Mouse (Mus musculus): ENCODE results near the gene a. TPM values are rescaled to one million over a fixed set of nuclear protein-coding genes. Genes with fewer than 3 reads are reported as not detected.
"Not testable (repeated sequence)": the region's sequence is repeated elsewhere in the genome, so short reads cannot be mapped to it uniquely, and the experiment has no call there.

Gene a
- polyA plus RNA-seq, 1 experiment from 2014 or later: not detected

GRCm38 (mm10) chr2:155016751-155017150 is 225.5 kb downstream of the a start:
- H3K27me3 ChIP-seq (ENCODE audit: control insufficient read depth, insufficient read depth, low read depth, low read length); H3K4me1 ChIP-seq (ENCODE audit: control insufficient read depth, low read depth, low read length); H3K9me3 ChIP-seq (replicated peaks; ENCODE audit: control insufficient read depth, low read length); H3K4me3 ChIP-seq (ENCODE audit: low read depth, low read length); H3K4me2 ChIP-seq (ENCODE audit: low read depth, low read length); ATAC-seq (ENCODE audit: low read depth); H3K36me3 ChIP-seq (ENCODE audit: control insufficient read depth, insufficient read depth); H3K27ac ChIP-seq (ENCODE audit: low read length); H3K9ac ChIP-seq (ENCODE audit: low read depth, low read length): not testable (repeated sequence)
- 33% methylated on average over 5 of the region's 9 CpGs for WGBS (ENCODE audit: insufficient replicate concordance)

GRCm38 (mm10) chr2:155018251-155018755 is 227.1 kb downstream of the a start, which contains the start of gene Gm14226:
Gene Gm14226, plus strand, starts transcription at chr2:155018266.
- not testable (repeated sequence) for H3K9me3 ChIP-seq (replicated peaks; ENCODE audit: control insufficient read depth, low read length); H3K36me3 ChIP-seq (ENCODE audit: control insufficient read depth, insufficient read depth); H3K4me1 ChIP-seq (ENCODE audit: control insufficient read depth, low read depth, low read length); ATAC-seq (ENCODE audit: low read depth); H3K27me3 ChIP-seq (ENCODE audit: control insufficient read depth, insufficient read depth, low read depth, low read length)
- H3K4me3 ChIP-seq (ENCODE audit: low read depth, low read length): peak within 1 kb of the TSS; percentile 61
- peak within 1 kb of the TSS; percentile 69 for H3K27ac ChIP-seq (ENCODE audit: low read length)
- H3K9ac ChIP-seq (ENCODE audit: low read depth, low read length): peak within 1 kb of the TSS; percentile 61
- peak within 1 kb of the TSS; percentile 90 for H3K4me2 ChIP-seq (ENCODE audit: low read depth, low read length)
- 2% methylated on average over 23 of the region's 26 CpGs for WGBS (ENCODE audit: insufficient replicate concordance)

- peak overlapping the region; percentile 69 for H3K27ac ChIP-seq (ENCODE audit: low read length)
- H3K36me3 ChIP-seq (ENCODE audit: control insufficient read depth, insufficient read depth): no peaks in the 10 kb centered on the region
- peak overlapping the region; percentile 90 for H3K4me2 ChIP-seq (ENCODE audit: low read depth, low read length)
- peak overlapping the region; percentile 61 for H3K4me3 ChIP-seq (ENCODE audit: low read depth, low read length)
- H3K9me3 ChIP-seq (replicated peaks; ENCODE audit: control insufficient read depth, low read length): no peaks in the 10 kb centered on the region
- H3K9ac ChIP-seq (ENCODE audit: low read depth, low read length): peak overlapping the region; percentile 61
- WGBS (ENCODE audit: insufficient replicate concordance): under 1% methylated on average over 38 of the region's 38 CpGs
- peaks cover 5% of the 10 kb centered on the region; the same call in 1 of the 2 replicates for H3K27me3 ChIP-seq (ENCODE audit: control insufficient read depth, insufficient read depth, low read depth, low read length)
- peak; percentile 89 for ATAC-seq (ENCODE audit: low read depth)
- H3K4me1 ChIP-seq (ENCODE audit: control insufficient read depth, low read depth, low read length): no peaks in the 10 kb centered on the region; the same call in none of the 2 replicates
These were observed 227.8 kb downstream of the a start for GRCm38 (mm10) chr2:155018762-155019641.

GRCm38 (mm10) chr2:155019673-155020072 is 228.5 kb downstream of the a start:
- Histone ChIP-seq H3K27me3 (ENCODE audit: control insufficient read depth, insufficient read depth, low read depth, low read length) (peaks cover 5% of the 10 kb centered on the region; the same call in 1 of the 2 replicates), H3K4me2 (ENCODE audit: low read depth, low read length) (peak overlapping the region; percentile 90), H3K4me3 (ENCODE audit: low read depth, low read length) (peak overlapping the region; percentile 61), H3K27ac (ENCODE audit: low read length) (peak overlapping the region; percentile 69), H3K9ac (ENCODE audit: low read depth, low read length) (peak overlapping the region; percentile 61), H3K36me3 (ENCODE audit: control insufficient read depth, insufficient read depth) (no peaks in the 10 kb centered on the region), H3K9me3 (replicated peaks; ENCODE audit: control insufficient read depth, low read length) (no peaks in the 10 kb centered on the region), H3K4me1 (ENCODE audit: control insufficient read depth, low read depth, low read length) (no peaks in the 10 kb centered on the region; the same call in none of the 2 replicates)
- under 1% methylated on average over 22 of the region's 22 CpGs for WGBS (ENCODE audit: insufficient replicate concordance)
- peak; percentile 65 for ATAC-seq (ENCODE audit: low read depth)

- ATAC-seq (ENCODE audit: low read depth); H3K4me2 ChIP-seq (ENCODE audit: low read depth, low read length): not testable (repeated sequence)
- WGBS (ENCODE audit: insufficient replicate concordance): 55% methylated on average over 20 of the region's 20 CpGs
These were observed 229.1 kb downstream of the a start for GRCm38 (mm10) chr2:155020247-155020826.

GRCm38 (mm10) chr2:155030831-155031230 is 239.6 kb downstream of the a start:
- H3K4me3 ChIP-seq (ENCODE audit: low read depth, low read length): no peak overlapping the region
- no peaks in the 10 kb centered on the region for H3K4me1 ChIP-seq (ENCODE audit: control insufficient read depth, low read depth, low read length)
- H3K36me3 ChIP-seq (ENCODE audit: control insufficient read depth, insufficient read depth): no peaks in the 10 kb centered on the region
- H3K27ac ChIP-seq (ENCODE audit: low read length): no peak overlapping the region
- no peak for ATAC-seq (ENCODE audit: low read depth)
- no peaks in the 10 kb centered on the region for H3K9me3 ChIP-seq (replicated peaks; ENCODE audit: control insufficient read depth, low read length)
- H3K27me3 ChIP-seq (ENCODE audit: control insufficient read depth, insufficient read depth, low read depth, low read length): no peaks in the 10 kb centered on the region
- no peak overlapping the region for H3K9ac ChIP-seq (ENCODE audit: low read depth, low read length)
- no peak overlapping the region for H3K4me2 ChIP-seq (ENCODE audit: low read depth, low read length)
- WGBS (ENCODE audit: insufficient replicate concordance): 61% methylated on average over 7 of the region's 7 CpGs

More at GRCm38 (mm10) chr2:155020247-155020826, 229.1 kb downstream of the a start:
- not testable (repeated sequence) for H3K36me3 ChIP-seq (ENCODE audit: control insufficient read depth, insufficient read depth); H3K4me1 ChIP-seq (ENCODE audit: control insufficient read depth, low read depth, low read length); H3K9ac ChIP-seq (ENCODE audit: low read depth, low read length); H3K27me3 ChIP-seq (ENCODE audit: control insufficient read depth, insufficient read depth, low read depth, low read length); H3K9me3 ChIP-seq (replicated peaks; ENCODE audit: control insufficient read depth, low read length); H3K27ac ChIP-seq (ENCODE audit: low read length); H3K4me3 ChIP-seq (ENCODE audit: low read depth, low read length)

GRCm38 (mm10) chr2:155032938-155033710 is 241.9 kb downstream of the a start:
- no peak for ATAC-seq (ENCODE audit: low read depth)
- Histone ChIP-seq H3K27ac (ENCODE audit: low read length) (no peak overlapping the region), H3K4me3 (ENCODE audit: low read depth, low read length) (no peak overlapping the region), H3K36me3 (ENCODE audit: control insufficient read depth, insufficient read depth) (no peaks in the 10 kb centered on the region), H3K4me2 (ENCODE audit: low read depth, low read length) (no peak overlapping the region), H3K9me3 (replicated peaks; ENCODE audit: control insufficient read depth, low read length) (no peaks in the 10 kb centered on the region), H3K4me1 (ENCODE audit: control insufficient read depth, low read depth, low read length) (no peaks in the 10 kb centered on the region), H3K9ac (ENCODE audit: low read depth, low read length) (no peak overlapping the region), H3K27me3 (ENCODE audit: control insufficient read depth, insufficient read depth, low read depth, low read length) (no peaks in the 10 kb centered on the region)
- WGBS (ENCODE audit: insufficient replicate concordance): 36% methylated on average over 19 of the region's 19 CpGs

- Histone ChIP-seq H3K9me3 (replicated peaks; ENCODE audit: control insufficient read depth, low read length) (no peaks in the 10 kb centered on the region), H3K27me3 (ENCODE audit: control insufficient read depth, insufficient read depth, low read depth, low read length) (no peaks in the 10 kb centered on the region), H3K4me1 (ENCODE audit: control insufficient read depth, low read depth, low read length) (no peaks in the 10 kb centered on the region), H3K36me3 (ENCODE audit: control insufficient read depth, insufficient read depth) (no peaks in the 10 kb centered on the region), H3K4me2 (ENCODE audit: low read depth, low read length) (no peak overlapping the region), H3K9ac (ENCODE audit: low read depth, low read length) (no peak overlapping the region), H3K27ac (ENCODE audit: low read length) (no peak overlapping the region), H3K4me3 (ENCODE audit: low read depth, low read length) (no peak overlapping the region)
- WGBS (ENCODE audit: insufficient replicate concordance): 62% methylated on average over 4 of the region's 4 CpGs
- no peak for ATAC-seq (ENCODE audit: low read depth)
These were observed 248.8 kb downstream of the a start for GRCm38 (mm10) chr2:155039956-155040355.

Data from liver, embryonic 16.5 days (tissue).